Mouse (Mus musculus): ENCODE data around the gene Plxna3.

Gene Plxna3

DNA sequence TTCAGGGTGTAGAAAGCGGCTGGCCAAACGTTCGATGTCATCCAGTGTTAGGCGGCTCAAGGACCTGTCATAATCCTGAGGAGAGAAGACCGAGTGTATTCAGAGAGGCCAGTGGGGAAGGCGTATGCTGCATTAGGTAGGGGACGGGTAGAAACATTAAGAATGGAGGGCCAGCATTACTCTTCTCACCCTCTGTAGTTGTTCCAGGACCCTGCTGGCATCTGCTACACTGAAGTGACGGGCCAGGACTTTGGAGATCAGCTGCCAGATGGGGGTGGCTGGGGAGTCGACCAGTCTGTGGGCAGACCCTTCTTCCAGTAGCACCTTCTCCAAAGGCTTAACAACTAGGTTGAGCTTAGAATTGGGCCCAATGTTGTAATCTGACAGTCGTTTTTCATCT is 38.6 kb downstream of the Plxna3 start:
- no peak for DNase-seq (ENCODE audit: low read depth, low spot score)

DNA sequence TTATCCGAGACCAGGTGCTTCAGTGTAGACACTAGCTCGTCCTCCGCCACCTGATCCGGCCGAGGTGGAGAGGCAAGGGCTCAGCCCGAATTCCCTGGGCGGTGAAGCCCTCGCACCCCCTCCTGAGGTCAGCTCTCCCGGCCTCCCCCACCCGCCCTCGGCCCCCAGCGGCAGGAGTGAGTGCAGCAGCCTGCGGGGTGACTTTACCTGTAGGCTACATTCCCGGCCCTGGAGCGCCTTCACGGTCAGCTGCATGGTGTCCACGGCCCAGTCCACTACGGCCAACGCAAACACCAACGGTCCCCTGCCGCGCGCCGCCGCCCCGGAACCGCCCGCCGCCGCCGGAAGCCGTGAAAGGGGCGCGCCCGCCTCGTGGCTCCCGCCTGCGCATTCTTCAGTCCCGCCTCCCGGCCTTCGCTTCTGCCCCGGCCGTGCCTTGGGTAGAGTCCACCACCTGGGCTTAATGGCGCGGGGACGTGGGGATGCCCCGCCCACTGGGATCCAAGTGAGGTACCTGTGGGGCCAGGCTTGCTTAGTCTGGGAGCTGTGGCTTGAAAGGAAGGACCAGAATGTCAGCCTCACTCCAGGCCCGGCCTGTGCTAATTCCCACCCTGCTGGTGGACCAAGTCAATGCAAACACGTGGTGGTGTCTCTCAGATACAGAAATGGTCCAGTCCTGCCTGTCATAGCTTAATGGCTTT is 39.5 kb downstream of the Plxna3 start:
- DNase-seq (ENCODE audit: low read depth, low spot score): peak; percentile 71

DNA sequence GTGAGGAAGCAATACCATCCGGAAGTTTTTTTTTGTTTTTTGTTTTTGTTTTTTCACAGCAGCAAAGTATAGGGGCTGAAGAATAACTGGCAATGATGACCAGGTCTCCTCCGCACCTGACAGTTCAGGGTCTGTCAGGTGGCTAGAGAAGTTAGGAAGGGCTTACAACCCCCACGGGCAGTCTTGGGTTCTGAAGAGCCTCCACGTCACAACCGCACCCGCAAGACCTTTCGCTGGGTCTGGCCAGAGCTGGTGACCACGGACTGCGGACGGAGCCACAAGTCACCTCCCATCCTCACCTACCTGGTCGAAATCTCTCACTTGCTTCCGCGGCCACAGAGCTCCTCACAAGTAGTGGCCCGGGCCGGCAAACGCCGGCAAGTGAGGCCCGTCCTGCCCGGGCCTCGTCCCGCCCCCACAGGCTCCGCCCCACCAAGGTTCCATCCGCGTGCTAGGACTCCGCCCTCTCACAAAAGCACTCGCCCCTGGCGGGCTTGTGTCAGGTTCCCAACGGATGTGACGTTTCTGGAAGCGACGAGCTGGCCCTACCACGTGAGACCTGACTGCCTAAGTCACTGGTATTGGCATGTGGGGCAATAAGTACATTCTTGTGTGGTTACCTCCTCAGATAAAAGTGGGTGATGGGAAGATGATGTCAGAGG is 44.2 kb downstream of the Plxna3 start, which contains the start of the genes Ubl4a and Slc10a3:
Gene Ubl4a, minus strand, starts transcription at position 331 of the 662 bp plus-strand sequence.
Gene Slc10a3, minus strand, starts transcription at position 462 of the 662 bp plus-strand sequence.
- DNase-seq (ENCODE audit: low read depth, low spot score): peak; percentile 96

DNA sequence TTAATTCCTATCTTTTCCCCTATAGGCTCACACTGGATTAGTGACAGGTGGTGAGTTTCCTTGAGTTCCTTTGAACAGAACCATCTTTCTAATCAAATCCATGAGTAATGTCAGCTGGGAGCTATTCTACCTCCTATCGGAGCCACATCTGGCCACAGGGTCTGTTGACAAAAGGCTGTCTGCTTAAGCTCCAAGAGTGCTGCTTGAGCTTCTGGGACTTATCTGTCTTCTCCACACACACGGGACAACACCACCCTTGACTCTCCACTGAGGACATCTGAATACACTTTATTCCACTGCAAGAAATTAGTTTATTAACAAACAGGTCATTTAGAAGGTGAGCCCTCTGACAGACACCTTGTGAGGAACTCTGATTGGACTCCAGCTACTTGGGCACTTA is 55.6 kb downstream of the Plxna3 start:
- no peak for DNase-seq (ENCODE audit: low read depth, low spot score)

DNA sequence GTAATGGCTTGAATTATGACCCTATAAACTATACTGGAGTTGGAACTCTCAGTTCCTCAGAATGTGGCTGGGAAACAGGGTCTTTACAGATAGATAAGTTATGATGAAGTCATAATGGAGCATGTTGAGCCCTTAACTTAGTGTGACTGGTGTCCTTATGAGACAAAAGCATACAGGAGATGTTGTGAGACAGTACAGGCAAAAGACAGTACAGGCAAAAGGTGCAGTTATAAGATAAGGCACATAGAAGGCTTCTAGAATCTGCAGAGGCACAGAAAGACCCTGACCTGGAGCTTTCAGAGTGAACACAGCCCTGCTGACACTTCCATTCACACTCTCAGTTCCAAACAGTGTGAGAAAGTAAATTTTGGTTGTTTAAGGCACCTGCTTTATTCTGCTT is 59.3 kb downstream of the Plxna3 start:
- DNase-seq (ENCODE audit: low read depth, low spot score): no peak

DNA sequence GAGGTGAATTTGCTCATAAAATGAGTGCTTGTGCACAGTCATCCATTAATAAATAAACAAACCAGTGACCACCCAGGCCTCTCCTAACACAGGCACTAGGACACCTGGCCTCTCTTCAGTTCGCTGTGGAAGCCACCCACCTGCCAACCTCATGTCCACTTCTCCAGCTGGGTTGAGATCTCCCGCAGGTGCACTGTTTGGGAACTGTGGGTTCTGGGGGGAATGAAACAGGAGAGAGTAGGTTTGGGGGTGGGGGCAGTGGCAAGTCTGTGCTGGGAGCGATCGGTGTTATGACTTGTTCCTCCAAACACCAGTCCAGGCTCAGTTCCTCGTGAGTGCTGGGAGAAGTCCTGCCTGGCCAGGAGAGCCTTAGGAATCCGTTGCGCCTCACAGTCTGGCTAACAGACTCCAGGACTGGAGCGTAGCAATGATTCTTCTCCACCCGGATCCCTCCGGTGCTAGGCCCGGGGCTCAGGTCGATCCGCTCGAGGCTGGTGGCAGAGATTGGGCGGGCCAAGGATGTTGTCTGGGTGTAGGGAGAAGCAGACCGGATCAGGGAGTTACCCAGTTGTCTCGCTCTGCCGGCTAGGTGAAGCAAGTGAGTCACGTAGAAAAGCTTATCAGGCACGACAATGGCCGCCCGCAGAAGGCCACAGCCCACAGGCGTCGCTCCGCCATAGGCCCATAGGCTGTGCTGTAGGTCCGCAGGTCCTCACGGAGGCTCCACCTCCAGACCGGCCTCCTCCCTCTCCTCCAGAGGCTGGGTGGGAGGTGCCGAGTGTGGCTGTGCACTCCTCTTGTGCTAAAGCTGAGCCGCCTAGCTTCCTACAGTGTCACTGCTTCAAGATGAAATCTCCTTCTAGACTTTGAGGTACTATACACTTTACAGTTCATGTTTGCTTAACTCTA is 63.9 kb downstream of the Plxna3 start, which contains the start of the genes Fam3a and Ikbkg:
Gene Fam3a, minus strand, starts transcription at position 738 of the 909 bp plus-strand sequence.
Gene Ikbkg, plus strand, starts transcription at position 756 of the 909 bp plus-strand sequence.
- peak; percentile 96 for DNase-seq (ENCODE audit: low read depth, low spot score)

Measured in brain, adult 2 months (tissue).